Mouse (Mus musculus): ENCODE measurements around the gene Zswim8. TPM values are rescaled to one million over a fixed set of nuclear protein-coding genes. Genes with fewer than 3 reads are reported as not detected.
A peak's percentile ranks its signal among the peaks of the same experiment; 100 is the strongest.
"Not testable (repeated sequence)": the region's sequence is repeated elsewhere in the genome, so short reads cannot be mapped to it uniquely, and the experiment has no call there.

Zswim8 gene
- total RNA-seq, 2 experiments from 2014 or later = 22.0 to 35.6 TPM

- no peak for ATAC-seq (replicated peaks; ENCODE audit: low FRiP score, low TSS enrichment, poor library complexity, severe bottlenecking)
Observed at GRCm38 (mm10) chr14:20691772-20692171, 15.6 kb upstream of the Zswim8 start.

GRCm38 (mm10) chr14:20693589-20694101 lies 13.7 kb upstream of the Zswim8 start:
- no peak for ATAC-seq (replicated peaks; ENCODE audit: low FRiP score, low TSS enrichment, poor library complexity, severe bottlenecking)

GRCm38 (mm10) chr14:20694185-20694883 lies 13.0 kb upstream of the Zswim8 start:
- peak; percentile 35 for ATAC-seq (replicated peaks; ENCODE audit: low FRiP score, low TSS enrichment, poor library complexity, severe bottlenecking)

- ATAC-seq (replicated peaks; ENCODE audit: low FRiP score, low TSS enrichment, poor library complexity, severe bottlenecking) = peak; percentile 70
Observed at GRCm38 (mm10) chr14:20694884-20695760, 12.2 kb upstream of the Zswim8 start, which contains the start of gene Fut11. Fut11 (plus strand) TSS chr14:20694968.

- no peak for ATAC-seq (replicated peaks; ENCODE audit: low FRiP score, low TSS enrichment, poor library complexity, severe bottlenecking)
Observed at GRCm38 (mm10) chr14:20695761-20696520, 11.4 kb upstream of the Zswim8 start.

GRCm38 (mm10) chr14:20696986-20697385 lies 10.4 kb upstream of the Zswim8 start:
- ATAC-seq (replicated peaks; ENCODE audit: low FRiP score, low TSS enrichment, poor library complexity, severe bottlenecking) = 0 out of 2 replicates have a peak, but pooled peaks have one; percentile 37

GRCm38 (mm10) chr14:20698515-20698914 lies 8.8 kb upstream of the Zswim8 start:
- ATAC-seq (replicated peaks; ENCODE audit: low FRiP score, low TSS enrichment, poor library complexity, severe bottlenecking) = no peak

- no peak for ATAC-seq (replicated peaks; ENCODE audit: low FRiP score, low TSS enrichment, poor library complexity, severe bottlenecking)
Observed at GRCm38 (mm10) chr14:20700362-20700761, 7.0 kb upstream of the Zswim8 start.

- no peak for ATAC-seq (replicated peaks; ENCODE audit: low FRiP score, low TSS enrichment, poor library complexity, severe bottlenecking)
Observed at GRCm38 (mm10) chr14:20701554-20701953, 5.8 kb upstream of the Zswim8 start.

GRCm38 (mm10) chr14:20702096-20702740 lies 5.1 kb upstream of the Zswim8 start:
- no peak for ATAC-seq (replicated peaks; ENCODE audit: low FRiP score, low TSS enrichment, poor library complexity, severe bottlenecking)

GRCm38 (mm10) chr14:20702741-20703381 lies 4.5 kb upstream of the Zswim8 start, which contains the start of gene Chchd1:
Chchd1 (plus strand) TSS chr14:20703006.
- ATAC-seq (replicated peaks; ENCODE audit: low FRiP score, low TSS enrichment, poor library complexity, severe bottlenecking) = peak; percentile 77

GRCm38 (mm10) chr14:20703461-20703860 lies 3.9 kb upstream of the Zswim8 start:
- ATAC-seq (replicated peaks; ENCODE audit: low FRiP score, low TSS enrichment, poor library complexity, severe bottlenecking) = not testable (repeated sequence)

GRCm38 (mm10) chr14:20708239-20708638 lies 887 bp downstream of the Zswim8 start:
- ATAC-seq (replicated peaks; ENCODE audit: low FRiP score, low TSS enrichment, poor library complexity, severe bottlenecking) = peak; percentile 25; the same call in 1 of the 2 replicates

GRCm38 (mm10) chr14:20713832-20714231 lies 6.5 kb downstream of the Zswim8 start:
- no peak for ATAC-seq (replicated peaks; ENCODE audit: low FRiP score, low TSS enrichment, poor library complexity, severe bottlenecking)

- ATAC-seq (replicated peaks; ENCODE audit: low FRiP score, low TSS enrichment, poor library complexity, severe bottlenecking) = no peak
Observed at GRCm38 (mm10) chr14:20718443-20718842, 11.1 kb downstream of the Zswim8 start.

- no peak for ATAC-seq (replicated peaks; ENCODE audit: low FRiP score, low TSS enrichment, poor library complexity, severe bottlenecking)
Observed at GRCm38 (mm10) chr14:20719767-20720166, 12.4 kb downstream of the Zswim8 start.

- no peak for ATAC-seq (replicated peaks; ENCODE audit: low FRiP score, low TSS enrichment, poor library complexity, severe bottlenecking)
Observed at GRCm38 (mm10) chr14:20721371-20721770, 14.0 kb downstream of the Zswim8 start.

GRCm38 (mm10) chr14:20723006-20723405 lies 15.7 kb downstream of the Zswim8 start:
- ATAC-seq (replicated peaks; ENCODE audit: low FRiP score, low TSS enrichment, poor library complexity, severe bottlenecking) = no peak

Measured in megakaryocyte-erythroid progenitor cell, adult 5-6 weeks (primary cell).